Mouse (Mus musculus) bone marrow, adult 2 months (tissue): ENCODE results near the gene Cdc7.

Experiments used
- CTCF ChIP-seq: fragments of 200-500 bp; IDR thresholded peaks from 2 replicates; pipeline ENCODE4 v1.5.1; 2011; ENCODE audit warnings: low read length, control low read depth; ENCODE audit not compliant: control insufficient read depth, insufficient read depth
- POLR2A ChIP-seq: fragments of 200-500 bp; IDR thresholded peaks from 2 replicates; pipeline ENCODE4 v1.6.1; 2011; ENCODE audit warnings: low read depth, mild to moderate bottlenecking, control low read depth, low read length, borderline replicate concordance; ENCODE audit not compliant: control insufficient read depth

DNA sequence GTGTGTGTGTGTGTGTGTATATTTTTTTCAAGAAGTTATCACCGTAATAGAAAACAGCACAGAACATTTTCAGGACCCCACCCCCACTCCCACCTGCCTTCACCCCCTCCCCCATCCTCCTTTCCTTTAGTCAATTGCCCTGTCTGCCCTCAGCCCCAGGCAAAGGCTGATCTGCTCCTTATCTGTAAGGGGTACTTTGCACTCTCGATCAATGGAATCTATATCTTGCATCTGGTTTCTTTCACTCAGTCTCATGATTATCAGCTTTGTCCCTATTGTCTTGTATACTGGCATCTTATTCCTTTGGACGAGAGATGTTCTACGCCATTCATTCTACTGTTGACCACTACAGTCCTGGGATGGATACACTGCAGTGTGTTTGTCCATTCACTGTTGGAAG is 36.1 kb upstream of the Cdc7 start:
- TF ChIP-seq POLR2A (no peak), CTCF (no peak)
